Mouse (Mus musculus) heart, embryonic 11.5 days (tissue): Measurements from ENCODE around the gene Ei24. TPM values are rescaled to one million over a fixed set of nuclear protein-coding genes. Genes with fewer than 3 reads are reported as not detected.

Experiments used
- ATAC-seq: fragments of 200-750 bp; cut with Nextera tagmentation; replicated peaks from 2 replicates; pipeline ENCODE4 v1.8.0; 2017; ENCODE audit warnings: moderate library complexity; ENCODE audit not compliant: insufficient number of reproducible peaks, low FRiP score, low TSS enrichment
- H3K27ac ChIP-seq: fragments of 300-500 bp; sonication (generic); 2 replicates; pipeline ENCODE4 v1.5.1; 2014; ENCODE audit warnings: mild to moderate bottlenecking, low read depth, low read length
- H3K27me3 ChIP-seq: fragments of 300-500 bp; sonication (generic); 2 replicates; pipeline ENCODE4 v1.6.1; 2014; ENCODE audit warnings: mild to moderate bottlenecking, low read length, mixed read lengths; ENCODE audit not compliant: control insufficient read depth, insufficient read depth
- H3K36me3 ChIP-seq: fragments of 300-500 bp; sonication (generic); 2 replicates; pipeline ENCODE4 v1.6.1; 2014; ENCODE audit warnings: mild to moderate bottlenecking, low read length, moderate library complexity, mixed read lengths; ENCODE audit not compliant: control insufficient read depth, insufficient read depth
- H3K4me1 ChIP-seq: fragments of 300-500 bp; sonication (generic); 2 replicates; pipeline ENCODE4 v1.6.1; 2014; ENCODE audit warnings: low read length; ENCODE audit not compliant: control insufficient read depth, insufficient read depth
- H3K4me2 ChIP-seq: fragments of 300-500 bp; sonication (generic); 2 replicates; pipeline ENCODE4 v1.6.1; 2014; ENCODE audit warnings: mild to moderate bottlenecking, moderate library complexity
- H3K4me3 ChIP-seq: fragments of 300-500 bp; sonication (generic); 2 replicates; pipeline ENCODE4 v1.5.1; 2014; ENCODE audit warnings: low read depth, low read length
- H3K9ac ChIP-seq: fragments of 300-500 bp; sonication (generic); 2 replicates; pipeline ENCODE4 v1.6.1; 2014; ENCODE audit warnings: mild to moderate bottlenecking, low read depth, low read length, moderate library complexity
- H3K9me3 ChIP-seq: fragments of 300-500 bp; sonication (generic); replicated peaks from 2 replicates; pipeline ENCODE4 v1.6.1; 2016; ENCODE audit warnings: low read length; ENCODE audit not compliant: control insufficient read depth
- WGBS: fragments of 180-500 bp; shearing (Covaris S2); extraction: QIAGEN DNeasy Blood & Tissue Kit; methylation state at CpG from one replicate; pipeline ENCODE4 v1.1.7; 2014; ENCODE audit not compliant: insufficient replicate concordance; 5-methylcytosine and 5-hydroxymethylcytosine counted together
- polyA plus RNA-seq: library from polyadenylated mRNA; unstranded; fragments of >200 nt; fragmentation: Nextera tagmentation; extraction: Ambion mirVana; gene quantifications from 2 replicates; pipeline ENCODE4 v1.2.1, GENCODE M21; 2014

Gene Ei24
- polyA plus RNA-seq, 1 experiment from 2014 or later, result 38.2 TPM

- Histone ChIP-seq H3K4me1 (peaks cover 14% of the 10 kb centered on the region), H3K27ac (peak overlapping the region; percentile 94), H3K9me3 (no peaks in the 10 kb centered on the region), H3K27me3 (no peaks in the 10 kb centered on the region), H3K36me3 (peaks cover 8% of the 10 kb centered on the region), H3K9ac (peak overlapping the region; percentile 90), H3K4me3 (peak overlapping the region; percentile 99), H3K4me2 (peak overlapping the region; percentile 76)
- WGBS, result 12% methylated on average over 25 of the region's 25 CpGs
- peak; percentile 9; the same call in 1 of the 2 replicates for ATAC-seq
These were observed 28.8 kb downstream of the Ei24 start for GRCm38 (mm10) chr9:36768156-36769047.

DNA sequence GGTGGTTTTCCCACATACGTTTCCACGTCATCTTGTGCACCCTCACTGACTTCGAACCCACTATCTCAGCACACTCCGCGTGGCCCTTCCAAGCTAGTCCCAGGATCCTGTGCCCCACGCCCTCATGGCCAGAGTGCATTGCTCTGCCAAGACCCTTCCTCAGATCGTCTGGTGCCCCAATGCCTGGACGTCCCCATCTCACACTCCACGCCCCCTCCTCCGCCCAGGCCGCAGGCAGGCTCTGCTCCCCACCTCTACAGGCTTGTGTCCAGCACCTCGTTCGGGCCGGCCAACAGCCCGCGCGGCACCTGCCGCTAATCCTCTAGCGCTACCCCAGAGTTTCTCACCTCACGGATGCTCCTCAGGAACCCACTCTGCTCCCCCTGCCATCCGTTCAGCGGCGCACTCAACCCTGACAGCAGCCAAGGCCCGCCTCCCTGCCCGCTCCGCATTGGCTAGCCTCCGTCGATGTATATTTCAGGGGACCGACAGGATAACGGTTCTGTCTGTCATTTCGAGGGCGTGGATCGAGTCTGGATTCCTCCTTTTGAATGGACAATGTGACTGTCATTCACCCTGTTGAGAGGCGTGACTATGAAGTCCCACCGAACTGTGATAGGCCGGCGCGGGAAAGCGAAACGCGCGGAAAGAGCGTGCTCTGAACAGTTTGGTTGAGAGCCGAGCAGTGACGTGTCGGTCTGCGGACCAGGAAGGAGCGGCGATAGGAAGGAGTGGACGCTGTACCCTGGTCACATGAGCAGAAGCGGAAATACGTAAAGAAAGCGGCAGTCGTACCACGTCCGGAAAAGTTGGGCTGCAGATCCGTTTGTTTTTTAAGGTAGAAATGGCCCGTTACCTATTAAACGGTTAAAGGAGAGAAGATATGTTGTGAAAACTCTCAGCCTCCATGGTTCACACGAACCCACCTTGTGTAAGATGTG is 29.7 kb downstream of the Ei24 start, which contains the start of gene Stt3a:
Stt3a (minus strand) TSS at position 477 of the 941 bp plus-strand sequence.
- H3K27me3 ChIP-seq, result no peaks in the 10 kb centered on the region
- ATAC-seq, result peak; percentile 99
- H3K36me3 ChIP-seq, result peaks cover 8% of the 10 kb centered on the region
- H3K9ac ChIP-seq, result peak within 1 kb of the TSS; percentile 94
- no peaks in the 10 kb centered on the region for H3K9me3 ChIP-seq
- WGBS, result under 1% methylated on average over 60 of the region's 60 CpGs
- peak within 1 kb of the TSS; percentile 94 for H3K27ac ChIP-seq
- peak within 1 kb of the TSS; percentile 89 for H3K4me2 ChIP-seq
- peaks cover 14% of the 10 kb centered on the region for H3K4me1 ChIP-seq
- H3K4me3 ChIP-seq, result peak within 1 kb of the TSS; percentile 99

DNA sequence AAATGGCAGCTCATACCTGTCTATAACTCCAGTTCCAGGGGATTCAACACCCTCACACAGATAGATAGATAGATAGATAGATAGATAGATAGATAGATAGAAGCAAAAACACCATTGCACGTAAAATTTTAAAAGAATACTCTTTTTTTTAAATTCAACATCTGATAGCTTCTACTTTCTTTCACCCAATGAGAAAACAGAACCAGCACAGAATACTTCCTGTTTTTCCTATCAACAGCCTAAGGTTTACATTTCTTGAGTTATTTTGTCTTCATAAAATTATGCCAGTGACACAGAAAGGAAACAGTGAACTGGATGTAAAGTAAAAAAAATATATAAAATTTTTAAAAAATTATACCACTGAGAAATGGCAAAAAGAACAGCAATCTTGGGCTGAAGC is 32.8 kb downstream of the Ei24 start:
- peaks cover 15% of the 10 kb centered on the region for H3K36me3 ChIP-seq
- 88% methylated on average over 1 of the region's 1 CpGs for WGBS
- no peak overlapping the region for H3K27ac ChIP-seq
- H3K4me3 ChIP-seq, result no peak overlapping the region
- ATAC-seq, result no peak
- H3K4me2 ChIP-seq, result no peak overlapping the region
- peaks cover 14% of the 10 kb centered on the region for H3K4me1 ChIP-seq
- no peak overlapping the region for H3K9ac ChIP-seq
- H3K27me3 ChIP-seq, result no peaks in the 10 kb centered on the region
- no peaks in the 10 kb centered on the region for H3K9me3 ChIP-seq

Other genes starting within 250 kb of the Ei24 start
- gene Gm17689, start 214.8 kb downstream of the Ei24 start, polyA plus RNA-seq, result not detected in 2 replicates
- not detected in 2 replicates for gene A630095E13Rik, start 154.0 kb downstream of the Ei24 start, polyA plus RNA-seq
- gene Acrv1, start 104.2 kb downstream of the Ei24 start, polyA plus RNA-seq, result not detected in 2 replicates
- 26.2 and 30.6 TPM in 2 replicates for gene Chek1, start 70.3 kb downstream of the Ei24 start, polyA plus RNA-seq
- gene Stt3a, start 29.7 kb downstream of the Ei24 start, polyA plus RNA-seq, result 147 and 152 TPM in 2 replicates
- 3.6 and 3.9 TPM in 2 replicates for gene Fez1, start 24.5 kb upstream of the Ei24 start, polyA plus RNA-seq